Mouse (Mus musculus): Measurements from ENCODE around the gene Mgme1. TPM values are rescaled to one million over a fixed set of nuclear protein-coding genes. Genes with fewer than 3 reads are reported as not detected.
A peak's percentile ranks its signal among the peaks of the same experiment; 100 is the strongest.

Mgme1 gene
- polyA plus RNA-seq, 1 experiment from 2014 or later = 24.2 TPM

DNA sequence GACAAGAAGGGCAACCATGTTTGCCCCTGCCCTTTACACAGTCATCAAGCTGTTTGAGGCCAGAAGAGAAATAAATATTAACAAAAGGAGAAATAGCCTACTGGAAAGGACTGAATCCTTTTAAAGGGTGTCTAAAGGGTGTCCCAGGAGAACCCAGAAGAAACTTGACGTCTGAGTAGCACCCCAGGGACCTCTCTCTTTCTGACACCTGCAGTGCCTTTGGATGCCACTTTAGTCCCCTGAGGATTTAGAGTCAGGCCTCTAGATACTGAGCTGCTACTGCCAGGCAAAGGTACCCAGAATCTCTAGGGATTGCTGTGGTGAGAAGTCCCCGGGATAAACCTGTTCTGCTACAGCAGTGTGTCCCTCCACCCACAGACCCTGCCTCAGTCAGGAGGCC is 31.1 kb upstream of the Mgme1 start:
- no peak overlapping the region for H3K9ac ChIP-seq
- H3K36me3 ChIP-seq = no peaks in the 10 kb centered on the region
- 69% methylated on average over 2 of the region's 2 CpGs for WGBS
- ATAC-seq (replicated peaks; ENCODE audit: low FRiP score) = no peak
- H3K27ac ChIP-seq = no peak overlapping the region
- no peak overlapping the region for H3K4me3 ChIP-seq (replicated peaks)
- H3K4me2 ChIP-seq = no peak overlapping the region
- H3K27me3 ChIP-seq = no peaks in the 10 kb centered on the region
- 0 out of 2 replicates have a peak, but pooled peaks cover 8% of the 10 kb centered on the region for H3K4me1 ChIP-seq
- no peaks in the 10 kb centered on the region for H3K9me3 ChIP-seq (replicated peaks)

DNA sequence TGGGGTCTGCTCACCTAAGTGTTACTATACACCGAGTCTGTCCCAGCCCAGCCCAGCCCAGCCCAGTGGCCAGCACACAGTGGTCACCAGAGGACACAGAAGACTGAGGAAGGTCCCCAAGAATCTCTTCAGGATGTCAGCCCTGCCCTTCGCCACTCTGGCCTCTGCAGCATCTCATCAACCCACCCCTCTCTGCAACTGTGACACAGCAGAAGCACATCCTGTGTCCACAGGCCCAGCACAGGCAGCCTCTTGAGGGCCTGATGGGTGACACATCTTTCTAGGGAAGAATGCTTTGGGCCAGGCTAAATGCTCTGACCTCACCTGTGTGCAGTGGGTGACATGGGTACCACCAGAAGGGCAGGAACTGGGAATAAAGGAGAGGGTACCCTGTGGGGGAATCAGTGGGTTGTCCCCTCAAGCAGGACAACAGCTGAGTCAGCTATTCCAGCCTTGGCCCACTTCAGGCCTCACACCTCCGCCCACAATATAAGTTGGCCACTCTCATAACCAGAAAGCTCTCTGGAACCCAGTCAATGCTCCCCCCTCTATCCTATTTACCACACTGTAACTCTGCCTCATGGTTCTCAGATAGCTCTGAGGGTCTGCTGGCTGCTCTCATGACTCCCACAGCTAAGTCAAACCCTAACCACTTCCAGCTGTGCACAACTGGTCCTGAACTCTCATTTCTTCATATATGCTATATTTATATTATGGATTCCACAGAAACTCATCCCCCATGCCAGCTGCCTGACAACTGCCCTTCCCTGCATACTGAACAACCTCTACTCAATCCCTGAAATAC is 30.2 kb upstream of the Mgme1 start:
- 82% methylated on average over 3 of the region's 3 CpGs for WGBS
- 0 out of 2 replicates have a peak, but pooled peaks cover 8% of the 10 kb centered on the region for H3K4me1 ChIP-seq
- H3K36me3 ChIP-seq = no peaks in the 10 kb centered on the region
- no peak overlapping the region for H3K27ac ChIP-seq
- no peak overlapping the region for H3K4me2 ChIP-seq
- ATAC-seq (replicated peaks; ENCODE audit: low FRiP score) = no peak; the same call in 1 of the 2 replicates
- H3K9me3 ChIP-seq (replicated peaks) = no peaks in the 10 kb centered on the region
- no peaks in the 10 kb centered on the region for H3K27me3 ChIP-seq
- H3K9ac ChIP-seq = no peak overlapping the region
- H3K4me3 ChIP-seq (replicated peaks) = no peak overlapping the region

DNA sequence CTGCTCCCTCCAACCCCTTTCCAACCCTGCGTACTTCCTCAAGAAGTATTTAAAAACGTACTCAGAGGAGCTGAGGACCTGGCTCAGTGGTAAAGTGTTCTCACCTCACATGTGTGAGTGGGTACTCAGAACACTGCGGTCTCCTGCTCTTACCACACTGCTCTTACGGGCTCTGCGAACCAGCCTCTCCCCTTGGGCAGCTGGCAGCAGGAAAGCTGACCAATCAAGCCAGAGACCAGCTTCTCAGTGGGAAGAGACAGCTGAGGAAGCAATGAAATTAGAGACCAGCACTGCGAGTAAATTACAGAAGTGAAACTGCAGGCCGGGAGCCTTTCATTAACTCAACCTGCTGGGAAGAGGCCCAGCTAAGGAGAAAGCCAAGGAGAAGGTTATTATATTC is 25.0 kb upstream of the Mgme1 start:
- Histone ChIP-seq H3K36me3 (peaks cover 17% of the 10 kb centered on the region), H3K4me3 (replicated peaks) (no peak overlapping the region), H3K9me3 (replicated peaks) (no peaks in the 10 kb centered on the region), H3K9ac (no peak overlapping the region), H3K27ac (peak overlapping the region; percentile 7), H3K4me1 (peaks cover 21% of the 10 kb centered on the region), H3K27me3 (no peaks in the 10 kb centered on the region), H3K4me2 (no peak overlapping the region)
- 45% methylated on average over 7 of the region's 7 CpGs for WGBS
- peak; percentile 59 for ATAC-seq (replicated peaks; ENCODE audit: low FRiP score)

DNA sequence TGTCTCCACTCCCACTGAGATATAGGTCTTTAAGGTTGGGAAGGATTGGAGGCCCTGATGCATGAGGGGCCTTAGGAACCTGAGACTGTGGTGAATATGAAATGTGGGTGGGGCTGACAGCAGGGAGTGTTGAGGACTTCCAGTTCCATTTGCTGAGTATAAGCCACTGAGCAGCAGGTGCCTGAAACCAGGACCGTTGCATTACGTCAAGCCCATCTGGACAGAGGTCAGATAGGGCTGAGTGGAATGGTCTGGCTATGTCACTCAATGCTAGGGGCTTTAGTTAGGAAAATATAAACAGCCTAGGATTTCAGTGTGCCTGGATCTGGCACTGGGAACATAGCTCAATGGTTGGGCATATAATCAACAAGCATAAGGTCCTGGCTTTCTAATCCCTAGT is 24.2 kb upstream of the Mgme1 start:
- Histone ChIP-seq H3K4me1 (peaks cover 21% of the 10 kb centered on the region), H3K9ac (no peak overlapping the region), H3K27ac (peak overlapping the region; percentile 7), H3K27me3 (no peaks in the 10 kb centered on the region), H3K4me3 (replicated peaks) (no peak overlapping the region), H3K36me3 (peaks cover 25% of the 10 kb centered on the region), H3K4me2 (no peak overlapping the region), H3K9me3 (replicated peaks) (no peaks in the 10 kb centered on the region)
- 41% methylated on average over 2 of the region's 2 CpGs for WGBS
- ATAC-seq (replicated peaks; ENCODE audit: low FRiP score) = 0 out of 2 replicates have a peak, but pooled peaks have one; percentile 16

DNA sequence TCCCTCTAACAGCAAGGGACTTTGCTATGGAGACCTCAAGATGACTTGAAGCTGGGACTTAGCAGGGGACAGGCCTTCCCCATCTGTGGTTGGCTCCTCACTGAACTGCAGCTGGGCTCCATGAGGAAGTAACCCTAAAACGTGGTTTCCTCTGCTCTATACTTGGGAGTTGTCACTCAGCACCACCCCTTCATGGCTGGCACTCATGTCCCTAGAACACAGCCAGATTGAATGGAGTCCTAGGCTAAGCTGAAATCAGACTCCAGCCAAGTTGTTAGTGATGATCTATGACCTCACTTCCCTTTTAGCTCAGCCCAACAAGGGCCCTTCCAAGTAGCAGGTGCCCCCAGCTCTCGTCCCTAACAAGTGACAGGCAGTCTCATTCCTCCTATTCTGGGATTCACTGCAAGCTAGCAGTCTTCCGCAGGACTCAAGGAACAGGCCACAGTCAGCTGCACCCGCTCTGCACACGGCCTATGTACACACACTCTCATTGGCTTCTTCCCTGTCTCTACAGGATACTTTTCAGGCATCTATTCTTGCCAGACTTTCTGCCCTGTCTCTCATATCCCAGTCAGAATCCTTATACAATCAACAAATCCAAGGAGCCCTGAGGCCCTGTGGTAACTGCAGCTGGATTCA is 23.0 kb upstream of the Mgme1 start:
- H3K4me1 ChIP-seq = peaks cover 21% of the 10 kb centered on the region
- peaks cover 36% of the 10 kb centered on the region for H3K36me3 ChIP-seq
- H3K4me3 ChIP-seq (replicated peaks) = no peak overlapping the region
- no peaks in the 10 kb centered on the region for H3K27me3 ChIP-seq
- H3K4me2 ChIP-seq = no peak overlapping the region
- 43% methylated on average over 5 of the region's 5 CpGs for WGBS
- no peaks in the 10 kb centered on the region for H3K9me3 ChIP-seq (replicated peaks)
- 0 out of 2 replicates have a peak, but pooled peaks have one; percentile 16 for ATAC-seq (replicated peaks; ENCODE audit: low FRiP score)
- no peak overlapping the region for H3K9ac ChIP-seq
- peak overlapping the region; percentile 46; the same call in 1 of the 2 replicates for H3K27ac ChIP-seq

DNA sequence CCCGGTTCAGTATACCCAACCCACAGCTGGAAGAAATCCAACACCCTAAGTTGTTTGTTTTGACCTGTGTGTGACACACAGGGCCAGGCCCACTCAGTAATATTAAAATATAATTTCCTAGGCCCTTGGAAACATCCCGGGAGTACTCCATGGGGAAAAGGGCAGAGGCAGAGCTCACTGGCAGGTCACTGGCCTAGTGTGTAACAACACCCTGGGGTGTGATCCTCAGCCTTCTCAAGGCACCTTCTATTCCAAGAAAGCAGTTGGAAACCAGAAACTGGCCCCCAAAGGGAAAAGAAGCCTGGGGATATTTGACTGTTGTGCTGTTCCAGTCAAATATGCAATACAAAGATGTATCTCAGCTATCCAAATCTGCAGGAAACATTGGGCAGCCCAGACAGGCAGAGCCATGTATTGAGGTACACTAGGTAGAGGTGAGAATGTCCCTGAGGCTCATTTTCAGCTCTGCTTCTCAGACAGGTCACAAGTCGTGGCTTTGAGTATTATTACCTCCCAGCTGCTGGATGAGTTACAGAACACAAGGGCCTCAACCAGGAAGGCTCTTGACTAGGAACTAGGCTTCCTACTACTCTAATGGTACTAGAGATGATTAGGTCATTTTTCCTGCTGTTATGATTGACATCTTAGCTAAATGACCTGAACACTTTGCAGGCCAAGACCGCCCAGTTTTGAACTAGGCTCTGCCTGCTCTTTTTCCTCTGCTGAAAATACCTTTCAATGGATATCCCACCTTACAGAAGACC is 21.7 kb upstream of the Mgme1 start:
- no peaks in the 10 kb centered on the region for H3K27me3 ChIP-seq
- 28% methylated on average over 4 of the region's 4 CpGs for WGBS
- H3K27ac ChIP-seq = no peak overlapping the region
- peaks cover 50% of the 10 kb centered on the region for H3K36me3 ChIP-seq
- ATAC-seq (replicated peaks; ENCODE audit: low FRiP score) = no peak
- H3K9ac ChIP-seq = no peak overlapping the region
- no peak overlapping the region for H3K4me3 ChIP-seq (replicated peaks)
- no peak overlapping the region for H3K4me2 ChIP-seq
- no peaks in the 10 kb centered on the region for H3K9me3 ChIP-seq (replicated peaks)
- peaks cover 21% of the 10 kb centered on the region for H3K4me1 ChIP-seq

DNA sequence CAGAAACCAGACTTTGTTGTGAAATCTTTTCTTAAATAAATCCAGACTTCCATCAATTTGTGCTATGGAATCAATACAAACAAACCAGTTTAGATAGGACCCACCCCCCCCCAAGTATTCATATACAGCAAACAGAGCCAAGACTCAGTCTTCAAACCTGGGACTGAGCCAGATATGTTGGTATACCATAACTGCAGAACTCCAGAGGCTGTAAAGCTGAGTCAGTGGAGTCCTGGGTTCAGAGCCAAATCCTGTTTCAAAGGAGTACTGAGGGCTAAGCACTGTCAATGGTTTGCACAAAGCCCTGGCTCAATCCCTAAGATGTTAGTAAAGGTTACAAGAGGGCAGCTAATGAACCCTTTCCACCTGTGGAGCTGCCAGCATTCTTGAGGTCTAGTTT is 20.4 kb upstream of the Mgme1 start:
- peaks cover 63% of the 10 kb centered on the region for H3K36me3 ChIP-seq

DNA sequence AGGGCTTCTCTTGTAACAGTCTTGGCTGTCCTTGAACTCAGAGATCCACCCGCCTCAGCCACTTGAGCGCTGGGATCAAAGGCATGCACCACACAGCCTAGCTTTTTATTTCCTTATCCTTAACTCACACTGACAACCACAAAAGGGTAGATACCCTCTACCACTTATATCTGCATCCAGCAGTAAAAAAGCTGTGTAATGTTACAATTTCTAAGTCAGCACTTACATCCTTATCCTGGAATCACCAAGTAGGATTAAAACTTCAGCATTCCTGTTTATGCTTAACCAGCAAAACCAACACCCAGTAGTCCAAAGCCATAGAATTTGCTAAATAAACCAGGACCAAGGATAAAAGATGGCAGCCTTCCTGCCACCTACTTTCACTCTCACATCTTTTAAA is 7.6 kb upstream of the Mgme1 start:
- Histone ChIP-seq H3K4me1 (peaks cover 33% of the 10 kb centered on the region), H3K27me3 (no peaks in the 10 kb centered on the region), H3K4me3 (replicated peaks) (no peak overlapping the region), H3K27ac (no peak overlapping the region), H3K4me2 (no peak overlapping the region), H3K9ac (no peak overlapping the region), H3K9me3 (replicated peaks) (no peaks in the 10 kb centered on the region), H3K36me3 (peaks cover 49% of the 10 kb centered on the region)
- no peak for ATAC-seq (replicated peaks; ENCODE audit: low FRiP score)
- 93% methylated on average over 2 of the region's 2 CpGs for WGBS

More for the DNA sequence above, 20.4 kb upstream of the Mgme1 start:
- H3K27ac ChIP-seq = no peak overlapping the region
- H3K4me2 ChIP-seq = no peak overlapping the region
- H3K4me1 ChIP-seq = peaks cover 21% of the 10 kb centered on the region
- ATAC-seq (replicated peaks; ENCODE audit: low FRiP score) = no peak
- H3K9ac ChIP-seq = no peak overlapping the region
- no peaks in the 10 kb centered on the region for H3K9me3 ChIP-seq (replicated peaks)
- H3K4me3 ChIP-seq (replicated peaks) = no peak overlapping the region
- H3K27me3 ChIP-seq = no peaks in the 10 kb centered on the region

DNA sequence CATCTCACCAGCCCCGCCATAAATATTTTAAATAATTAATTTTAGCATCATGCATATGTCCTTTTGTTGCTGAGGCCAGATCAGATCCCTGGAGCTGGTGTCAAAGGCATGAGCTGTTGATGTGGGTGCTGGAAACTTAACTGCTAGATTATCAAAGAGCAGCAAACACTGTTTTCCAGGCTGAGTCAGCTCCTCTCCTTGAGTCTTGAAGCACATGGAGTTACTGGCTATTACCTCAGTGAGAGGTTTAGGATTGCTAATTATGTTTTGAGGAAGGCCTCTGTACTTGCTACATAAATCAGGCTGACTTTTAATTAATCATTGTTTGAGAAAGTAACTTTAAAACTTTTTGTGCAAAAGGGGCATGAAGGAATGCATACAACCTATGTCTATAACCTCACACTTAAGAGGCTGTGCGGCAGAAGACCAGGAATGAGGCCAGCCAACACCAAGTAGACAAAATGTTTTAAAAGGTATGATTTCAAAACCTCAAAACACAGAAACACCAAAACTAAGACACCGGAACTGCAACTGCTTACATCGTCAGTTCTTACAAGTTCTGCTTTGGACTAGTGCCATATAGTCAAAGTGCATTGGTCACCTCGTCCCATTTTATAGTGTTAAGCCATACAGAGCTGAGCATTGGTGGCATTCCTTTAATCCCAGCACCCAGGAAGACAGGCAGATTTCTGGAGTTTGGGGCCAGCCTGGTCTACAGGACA is 5.9 kb upstream of the Mgme1 start:
- WGBS = 59% methylated on average over 5 of the region's 5 CpGs
- H3K27ac ChIP-seq = peak overlapping the region; percentile 56
- ATAC-seq (replicated peaks; ENCODE audit: low FRiP score) = no peak
- H3K27me3 ChIP-seq = no peaks in the 10 kb centered on the region
- H3K4me1 ChIP-seq = peaks cover 42% of the 10 kb centered on the region
- peaks cover 32% of the 10 kb centered on the region for H3K36me3 ChIP-seq
- no peak overlapping the region for H3K9ac ChIP-seq
- no peaks in the 10 kb centered on the region for H3K9me3 ChIP-seq (replicated peaks)
- no peak overlapping the region for H3K4me3 ChIP-seq (replicated peaks)
- H3K4me2 ChIP-seq = no peak overlapping the region

DNA sequence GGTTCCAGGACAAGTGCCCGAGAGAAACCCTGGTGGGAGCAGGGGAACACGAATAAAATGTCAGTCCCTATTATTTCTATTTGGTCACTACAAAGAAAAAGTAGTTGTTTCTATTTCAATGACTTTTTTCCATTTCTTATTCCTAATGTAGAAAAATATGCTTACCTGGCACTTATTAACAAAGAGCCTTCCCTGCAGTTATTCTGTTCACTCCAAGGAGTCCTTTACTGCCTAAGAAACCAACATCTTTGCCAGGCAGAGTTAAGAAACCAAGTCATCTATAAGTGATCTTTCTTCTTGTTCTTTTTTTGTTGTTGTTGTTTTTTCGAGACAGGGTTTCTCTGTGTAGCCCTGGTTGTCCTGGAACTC is 5.4 kb upstream of the Mgme1 start:
- Histone ChIP-seq H3K27ac (peak overlapping the region; percentile 56), H3K9me3 (replicated peaks) (no peaks in the 10 kb centered on the region), H3K36me3 (peaks cover 28% of the 10 kb centered on the region), H3K9ac (no peak overlapping the region), H3K4me2 (no peak overlapping the region), H3K4me1 (peaks cover 42% of the 10 kb centered on the region), H3K4me3 (replicated peaks) (no peak overlapping the region), H3K27me3 (no peaks in the 10 kb centered on the region)
- 69% methylated on average over 3 of the region's 3 CpGs for WGBS
- no peak for ATAC-seq (replicated peaks; ENCODE audit: low FRiP score)

DNA sequence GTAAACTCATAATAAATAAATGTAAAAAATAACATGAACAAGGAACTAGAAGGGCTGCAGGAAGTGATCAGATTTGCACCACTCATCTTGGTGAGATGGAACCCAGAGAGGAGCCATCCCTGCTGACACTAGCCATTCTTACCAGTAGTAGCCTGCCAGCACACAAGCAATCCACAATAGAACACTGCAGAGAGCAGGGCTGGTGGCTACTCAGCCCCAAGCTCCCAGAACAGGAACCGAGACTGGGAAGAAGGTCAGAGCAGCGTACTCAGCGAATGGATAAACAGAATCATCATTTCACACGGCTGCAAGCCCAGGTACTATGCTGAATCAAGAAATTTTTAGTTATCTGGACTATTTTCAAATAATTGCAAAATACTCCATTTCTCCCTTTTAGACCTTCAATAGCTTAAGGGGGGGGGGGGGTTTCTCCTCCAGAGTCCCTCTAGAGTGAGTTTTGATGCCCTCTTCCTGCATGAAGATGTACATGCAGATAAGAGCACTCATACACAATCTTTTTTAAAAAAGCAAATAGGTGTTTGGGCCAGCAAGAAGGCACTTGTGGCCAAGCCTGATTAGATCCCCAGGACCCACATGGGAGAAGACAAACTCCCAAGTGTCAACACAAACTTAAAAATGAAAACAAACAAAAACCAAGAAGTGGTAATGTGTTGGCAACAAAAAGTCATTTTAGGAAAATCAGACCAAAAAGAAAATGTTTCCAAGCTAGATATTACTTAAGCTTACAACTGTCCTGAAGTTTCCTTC is 4.4 kb upstream of the Mgme1 start:
- WGBS = 47% methylated on average over 4 of the region's 4 CpGs
- Histone ChIP-seq H3K27ac (no peak overlapping the region), H3K4me3 (replicated peaks) (0 out of 2 replicates have a peak overlapping the region, but pooled peaks have one; percentile 6), H3K27me3 (no peaks in the 10 kb centered on the region), H3K9me3 (replicated peaks) (no peaks in the 10 kb centered on the region), H3K9ac (no peak overlapping the region), H3K36me3 (peaks cover 18% of the 10 kb centered on the region), H3K4me1 (peaks cover 42% of the 10 kb centered on the region), H3K4me2 (peak overlapping the region; percentile 68)
- ATAC-seq (replicated peaks; ENCODE audit: low FRiP score) = no peak

Data from kidney, embryonic 15.5 days (tissue).